Mouse (Mus musculus): ENCODE results near the gene Rapgef2.
"Not testable (repeated sequence)": the region's sequence is repeated elsewhere in the genome, so short reads cannot be mapped to it uniquely, and the experiment has no call there.

The Rapgef2 gene

DNA sequence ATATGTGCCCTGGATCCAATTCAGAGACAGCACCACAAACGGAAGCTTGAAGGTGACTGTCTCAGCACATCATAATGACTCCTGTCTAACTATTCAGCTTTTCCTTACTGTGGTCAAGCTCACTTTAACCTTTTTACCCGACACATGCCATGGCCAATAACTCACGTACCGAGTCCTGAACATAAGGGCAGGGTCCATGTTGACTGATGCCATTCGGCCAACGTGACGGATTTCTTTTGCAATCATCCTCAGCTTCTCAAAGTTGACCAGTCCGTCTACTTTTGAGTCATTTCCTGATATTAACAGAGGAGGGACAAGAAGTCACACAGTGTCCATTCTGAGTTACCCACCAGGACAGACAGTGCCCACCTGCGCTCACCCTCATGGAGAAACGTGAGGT is 203.3 kb downstream of the Rapgef2 start:
- DNase-seq = no peak

DNA sequence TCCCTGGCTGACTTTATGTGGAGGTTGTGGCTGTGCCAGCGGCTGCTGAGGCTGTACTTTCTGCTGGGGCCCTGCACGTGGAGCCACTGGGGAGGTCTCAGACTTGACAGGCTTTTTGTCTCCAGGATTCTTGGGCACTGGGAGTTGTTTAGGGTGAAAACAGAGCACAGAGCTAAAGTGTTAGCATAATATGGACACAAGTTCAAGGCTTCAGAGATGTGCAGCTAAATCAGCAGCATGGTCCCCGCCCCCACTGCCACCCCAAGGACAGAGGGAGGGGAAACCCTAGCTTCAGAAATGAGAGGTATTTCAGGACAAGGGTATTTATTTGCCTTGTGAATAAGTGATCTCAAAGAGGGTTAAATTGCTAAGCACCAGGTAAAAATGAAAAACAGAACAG is 207.2 kb downstream of the Rapgef2 start:
- DNase-seq = no peak

DNA sequence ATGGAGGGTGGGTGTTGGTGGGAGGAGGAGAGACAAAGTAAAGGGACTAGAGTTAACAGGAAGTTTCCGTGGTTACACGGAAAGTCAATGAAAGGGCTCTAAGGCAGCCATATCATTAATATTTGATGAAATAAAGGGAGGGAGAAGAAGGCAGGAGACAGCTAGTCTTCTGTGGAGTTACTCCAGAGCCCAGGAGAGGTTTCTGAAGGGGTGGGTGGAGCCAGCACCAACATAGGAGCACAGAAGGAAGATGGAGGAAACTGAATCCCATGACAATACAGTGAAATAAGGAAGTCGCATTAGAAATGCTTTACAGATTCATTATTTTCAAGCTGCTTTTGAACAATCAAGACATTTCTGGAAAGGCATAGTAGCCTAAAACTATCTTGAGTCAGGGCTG is 211.3 kb downstream of the Rapgef2 start:
- DNase-seq = no peak

DNA sequence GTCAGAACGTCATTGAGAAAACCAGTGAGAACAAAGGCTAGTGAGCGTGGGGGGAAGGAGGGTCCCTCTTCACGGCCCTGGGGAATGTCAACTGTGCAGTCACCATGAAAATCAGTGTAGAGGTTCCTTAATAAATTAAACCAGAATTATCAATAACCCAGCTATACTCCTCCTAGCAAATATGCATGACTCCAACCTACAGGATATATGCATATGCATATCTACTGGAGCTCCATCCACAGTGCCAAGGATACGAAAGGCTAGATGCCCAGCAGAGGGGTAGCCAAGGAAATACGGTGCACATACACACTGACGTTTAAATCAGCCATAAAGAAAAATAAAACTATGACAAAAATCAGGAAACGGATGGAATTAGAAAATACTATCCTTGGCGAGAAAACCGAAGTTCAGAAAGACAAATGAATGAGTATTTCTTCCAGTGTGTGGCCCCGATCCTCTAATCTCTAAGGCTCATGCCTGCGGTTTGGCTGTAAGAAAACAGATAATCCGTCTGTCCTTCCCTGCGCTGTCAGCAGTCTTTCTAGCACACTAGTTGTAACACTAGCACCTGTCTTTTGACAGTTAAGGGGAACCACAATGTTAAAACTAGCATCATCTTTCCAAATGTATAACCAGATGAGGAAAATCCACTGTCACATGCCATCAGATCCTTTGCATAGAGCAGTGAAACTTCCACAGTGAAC is 212.6 kb downstream of the Rapgef2 start:
- no peak for DNase-seq

DNA sequence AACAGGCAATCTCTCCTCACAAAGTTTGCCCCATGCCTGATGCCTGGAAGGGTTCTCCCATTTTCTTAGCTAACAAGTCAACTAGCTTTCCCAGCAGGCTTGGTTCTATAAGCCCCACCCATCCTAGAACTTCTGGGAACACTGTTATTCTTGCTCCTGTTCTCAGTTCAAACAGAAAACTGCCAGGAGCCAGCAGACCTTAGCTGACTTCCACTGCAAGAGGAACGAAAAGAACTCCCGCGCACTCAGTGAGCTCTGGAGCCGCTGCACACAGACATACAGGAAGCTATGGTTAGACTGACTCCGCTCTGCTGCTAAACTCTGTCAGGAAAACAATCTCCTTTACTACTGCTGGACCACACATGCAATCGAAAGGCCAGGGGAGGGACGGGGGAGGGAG is 214.8 kb downstream of the Rapgef2 start:
- no peak for DNase-seq

DNA sequence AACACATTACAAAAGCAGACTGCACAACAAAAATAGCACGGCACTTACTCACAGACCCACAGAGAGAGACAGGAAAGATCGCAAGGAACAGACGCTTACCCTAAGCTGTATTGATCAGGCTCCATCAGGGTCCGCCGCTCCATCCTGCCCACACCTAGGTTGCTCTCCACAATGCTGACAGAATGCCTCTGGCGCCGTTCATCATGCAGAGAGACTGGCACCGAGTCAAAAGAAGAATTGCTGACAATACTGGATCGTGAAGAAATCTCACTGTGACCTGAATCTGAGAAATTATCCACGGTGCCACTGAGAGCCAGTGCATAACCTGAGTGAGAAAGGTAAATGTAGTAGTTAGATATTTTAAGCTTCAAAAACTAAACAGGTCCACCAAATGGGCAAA is 216.4 kb downstream of the Rapgef2 start:
- peak; percentile 68 to 74 for DNase-seq

DNA sequence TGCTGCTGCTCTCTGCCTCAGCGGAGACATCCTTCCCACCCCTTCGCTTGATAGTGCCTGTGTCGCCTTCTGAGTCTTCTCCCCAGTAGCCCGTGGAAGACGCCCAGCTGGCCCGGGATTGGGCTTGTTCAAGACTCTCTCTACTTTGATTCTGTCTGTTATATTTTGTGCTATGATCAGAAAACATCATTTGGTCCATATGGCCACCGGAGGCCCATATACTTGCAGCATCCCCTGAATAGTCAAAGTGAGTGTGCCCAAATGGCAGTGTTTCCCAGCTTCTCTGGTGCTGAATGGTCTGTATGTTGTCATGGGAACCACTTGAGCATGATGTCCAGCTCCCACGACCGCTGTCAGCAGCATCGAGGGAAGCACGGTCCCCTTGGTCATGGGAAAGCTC is 217.3 kb downstream of the Rapgef2 start:
- DNase-seq = no peak

DNA sequence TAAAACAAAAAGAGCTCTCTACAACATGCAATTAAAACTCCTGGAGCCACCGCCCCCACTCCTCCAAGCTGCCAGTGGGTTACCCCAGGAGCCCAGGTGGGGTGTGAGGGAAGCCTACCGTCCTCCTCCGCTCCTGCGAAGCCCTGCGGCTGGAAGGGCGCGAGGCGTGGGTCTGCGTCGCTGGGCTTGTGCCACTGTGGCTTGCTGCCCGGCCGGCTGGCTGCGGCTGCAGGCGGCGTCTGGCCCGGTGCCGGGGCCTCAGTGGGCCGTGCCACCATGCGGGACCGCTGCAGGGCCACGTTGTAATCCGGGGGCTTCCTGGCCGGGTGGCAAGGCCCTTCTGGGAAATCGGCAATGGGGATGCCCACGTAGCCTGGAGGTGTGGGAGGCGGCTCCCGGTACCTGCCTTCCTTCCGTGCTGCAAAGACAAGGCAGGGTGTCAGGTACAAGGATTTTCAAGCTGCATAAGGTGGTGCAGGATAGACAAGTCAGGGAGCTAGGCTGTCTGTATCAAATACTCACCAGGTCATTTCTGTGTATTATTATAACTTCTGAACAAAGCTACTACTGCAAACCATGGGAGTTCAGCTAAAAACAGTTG is 219.8 kb downstream of the Rapgef2 start:
- DNase-seq = peak; percentile 39 to 63

DNA sequence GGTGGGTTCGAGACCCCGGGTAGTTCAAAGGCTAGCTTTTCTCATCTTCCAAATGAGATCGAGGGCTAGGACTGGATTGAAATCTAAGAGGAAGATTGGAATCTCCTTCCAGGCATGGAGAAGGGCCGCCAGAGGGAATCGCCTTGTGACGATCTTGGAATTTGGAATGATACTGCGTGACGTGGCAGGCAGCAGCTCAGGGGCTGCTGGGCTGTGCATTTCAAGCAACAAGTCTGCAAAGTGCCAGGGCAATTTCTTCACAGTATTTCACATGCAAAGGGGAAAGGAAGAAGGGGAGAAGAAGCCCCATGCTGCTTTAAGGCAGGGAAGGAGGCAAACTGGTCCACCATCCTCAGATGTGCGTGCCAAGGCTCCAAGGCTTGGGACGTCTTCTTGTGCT is 222.2 kb downstream of the Rapgef2 start:
- no peak for DNase-seq

DNA sequence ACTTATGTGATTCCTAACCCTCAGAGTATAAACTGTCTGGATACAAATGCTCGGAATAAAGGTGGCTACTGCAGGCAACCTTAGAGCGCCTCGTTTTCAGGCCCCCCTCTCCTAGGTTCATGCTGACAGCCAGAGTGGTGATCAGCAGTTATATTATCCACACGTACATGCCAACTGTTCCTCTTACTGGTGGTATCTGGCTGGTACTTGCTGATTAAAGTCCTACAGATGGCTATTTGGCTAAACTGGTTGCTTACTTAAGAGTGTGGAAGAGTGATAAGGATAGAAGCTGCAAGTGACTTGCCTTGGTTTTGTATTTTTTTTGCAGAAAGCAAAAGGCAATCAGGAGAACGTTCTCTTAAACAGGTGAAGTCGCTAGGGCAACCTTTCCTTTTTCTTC is 224.9 kb downstream of the Rapgef2 start:
- DNase-seq = no peak

DNA sequence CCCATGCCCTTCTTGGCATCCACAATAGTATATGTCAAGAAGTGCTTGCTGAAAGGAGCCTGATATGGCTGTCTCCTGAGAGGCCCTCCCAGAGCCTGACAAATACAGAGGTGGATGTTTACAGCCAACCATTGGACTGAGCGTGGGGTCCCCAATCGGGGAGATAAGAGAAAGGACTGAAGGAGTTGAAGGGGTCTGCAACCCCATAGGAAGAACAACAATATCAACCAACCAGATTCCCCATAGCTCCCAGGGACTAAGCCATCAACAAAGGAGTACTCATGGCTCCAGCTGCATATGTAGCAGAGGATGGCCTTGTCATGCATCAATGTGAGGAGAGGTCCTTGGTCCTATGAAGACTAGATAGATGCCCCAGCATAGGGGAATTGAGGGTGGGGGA is 227.8 kb downstream of the Rapgef2 start:
- not testable (repeated sequence) for DNase-seq

DNA sequence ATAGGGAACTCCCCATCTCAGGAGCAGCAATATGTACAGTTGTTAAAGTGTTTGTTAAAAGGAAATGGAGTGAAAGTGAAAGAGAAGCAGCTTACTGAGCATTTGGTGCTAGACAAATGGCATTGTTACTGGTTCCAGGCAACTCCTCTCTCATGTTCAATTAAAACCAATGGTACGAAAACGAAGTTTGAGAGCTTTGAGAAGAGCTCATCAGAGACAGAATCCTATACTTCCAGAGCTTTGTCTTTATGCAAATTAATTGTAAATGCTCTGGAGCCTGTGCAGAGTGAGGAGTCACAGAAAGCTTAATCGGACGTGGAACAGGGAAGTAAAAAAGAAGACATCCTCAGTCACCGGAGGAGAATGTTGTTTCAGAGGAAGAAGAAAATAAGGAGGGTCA is 241.1 kb downstream of the Rapgef2 start:
- no peak for DNase-seq

DNA sequence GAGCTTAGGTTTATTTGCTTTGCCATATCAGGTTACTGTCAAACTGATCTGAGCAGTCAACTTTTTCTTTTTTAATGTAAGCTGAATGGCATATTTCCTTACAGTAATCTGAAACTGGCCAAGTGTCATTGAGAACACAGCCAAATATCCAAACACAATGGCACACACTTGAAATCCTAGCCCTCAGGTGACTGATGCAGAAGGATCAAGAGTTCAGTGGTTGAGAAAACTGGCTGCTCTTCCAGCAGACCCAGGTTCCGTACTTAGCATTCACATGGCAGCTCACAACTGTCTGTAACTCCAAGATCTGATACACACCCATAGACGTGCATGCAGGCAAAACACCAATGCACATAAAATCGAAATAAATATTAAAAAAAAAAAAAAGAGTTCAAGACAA is 243.3 kb downstream of the Rapgef2 start:
- no peak for DNase-seq

DNA sequence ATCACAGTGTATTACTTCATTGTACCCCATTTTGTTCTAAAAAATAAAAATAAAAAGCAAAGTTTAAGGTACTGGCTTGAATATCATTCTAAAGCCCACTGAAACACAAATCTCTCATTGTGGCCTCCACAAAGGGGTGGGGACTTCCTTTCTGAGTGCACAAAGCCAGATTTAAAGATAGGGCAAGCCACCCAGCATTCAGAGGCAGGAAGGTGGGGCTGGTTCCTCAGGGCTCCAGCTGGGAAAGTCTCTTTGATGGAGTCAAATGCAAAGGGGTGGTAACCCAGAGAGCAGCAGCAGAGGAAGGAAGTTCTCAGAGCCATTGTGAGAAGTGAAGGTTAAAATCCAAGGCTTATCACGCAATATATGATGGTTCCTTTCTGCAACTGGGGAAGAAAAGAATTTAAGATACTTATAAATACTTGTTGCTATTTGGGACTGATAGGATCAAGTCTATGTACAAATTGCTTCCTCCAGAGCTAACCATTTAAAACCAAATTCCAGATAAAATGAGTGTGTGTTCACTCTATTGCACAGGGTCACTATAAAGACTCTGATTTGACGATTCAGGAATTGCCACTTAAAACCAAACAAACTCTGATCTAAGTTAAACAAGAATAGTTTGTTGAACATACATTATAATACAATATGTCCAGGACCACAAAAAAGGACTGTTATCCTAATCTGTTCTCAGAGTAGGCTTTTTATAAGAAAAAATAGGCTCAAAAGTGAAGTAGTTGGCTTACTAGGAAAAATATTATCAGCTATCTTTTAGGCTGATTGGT is 246.5 kb downstream of the Rapgef2 start:
- DNase-seq = no peak

DNA sequence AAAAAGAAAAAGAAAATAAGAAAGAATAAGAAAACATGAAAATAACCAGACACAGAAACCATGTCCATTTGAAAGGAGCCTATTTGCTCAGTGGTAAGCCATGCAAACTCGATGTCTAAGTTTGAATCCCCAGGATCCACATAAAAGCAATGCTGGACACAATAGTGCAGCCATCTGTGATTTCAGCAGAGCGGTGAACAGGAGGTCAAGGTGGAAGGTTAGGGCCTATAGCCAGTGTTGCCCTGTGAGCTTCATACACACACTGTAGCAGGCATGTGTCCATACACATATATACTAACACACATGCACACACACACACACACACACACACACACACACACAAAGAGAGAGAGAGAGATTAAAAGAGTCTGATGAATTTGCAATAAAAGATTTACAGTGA is 247.3 kb downstream of the Rapgef2 start:
- DNase-seq = no peak

DNA sequence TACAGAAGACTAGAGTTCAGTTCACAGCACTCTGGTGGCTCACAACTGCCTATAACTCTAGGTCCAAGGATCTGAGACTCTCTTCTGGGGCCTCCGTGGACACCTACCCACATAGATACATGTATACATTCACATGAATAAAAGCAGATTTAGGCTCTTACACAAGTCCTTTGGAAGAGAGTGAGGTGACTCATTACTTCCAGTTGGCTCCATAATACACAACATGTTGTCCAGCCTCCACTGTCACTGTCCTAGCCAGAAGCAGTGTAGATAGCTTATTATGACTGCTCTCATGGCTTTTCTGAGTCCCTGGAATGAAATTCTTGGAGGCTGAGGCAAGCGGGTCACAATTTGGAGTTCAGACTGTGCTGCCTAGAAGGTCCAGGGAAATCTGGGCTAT is 251.9 kb downstream of the Rapgef2 start:
- no peak for DNase-seq

DNA sequence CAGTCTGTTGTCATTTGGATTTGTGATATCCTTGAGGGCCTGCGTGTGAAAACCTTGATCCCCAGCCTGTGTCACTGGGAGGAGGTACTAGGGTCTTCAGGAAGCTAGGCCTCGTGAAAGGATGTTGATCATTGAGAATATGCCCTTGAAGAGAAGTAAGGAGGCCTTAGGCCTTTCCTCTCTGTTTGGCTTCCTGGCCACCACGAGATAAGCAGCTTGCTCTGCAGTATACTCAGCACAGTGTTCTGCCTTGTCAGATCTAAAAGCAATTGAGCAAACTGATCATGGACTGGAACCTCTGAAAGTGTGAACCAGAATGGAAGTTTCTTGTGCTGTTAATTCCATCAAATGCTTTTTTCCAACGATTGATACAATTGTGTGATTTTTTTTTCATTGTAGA is 255.5 kb downstream of the Rapgef2 start:
- no peak for DNase-seq

DNA sequence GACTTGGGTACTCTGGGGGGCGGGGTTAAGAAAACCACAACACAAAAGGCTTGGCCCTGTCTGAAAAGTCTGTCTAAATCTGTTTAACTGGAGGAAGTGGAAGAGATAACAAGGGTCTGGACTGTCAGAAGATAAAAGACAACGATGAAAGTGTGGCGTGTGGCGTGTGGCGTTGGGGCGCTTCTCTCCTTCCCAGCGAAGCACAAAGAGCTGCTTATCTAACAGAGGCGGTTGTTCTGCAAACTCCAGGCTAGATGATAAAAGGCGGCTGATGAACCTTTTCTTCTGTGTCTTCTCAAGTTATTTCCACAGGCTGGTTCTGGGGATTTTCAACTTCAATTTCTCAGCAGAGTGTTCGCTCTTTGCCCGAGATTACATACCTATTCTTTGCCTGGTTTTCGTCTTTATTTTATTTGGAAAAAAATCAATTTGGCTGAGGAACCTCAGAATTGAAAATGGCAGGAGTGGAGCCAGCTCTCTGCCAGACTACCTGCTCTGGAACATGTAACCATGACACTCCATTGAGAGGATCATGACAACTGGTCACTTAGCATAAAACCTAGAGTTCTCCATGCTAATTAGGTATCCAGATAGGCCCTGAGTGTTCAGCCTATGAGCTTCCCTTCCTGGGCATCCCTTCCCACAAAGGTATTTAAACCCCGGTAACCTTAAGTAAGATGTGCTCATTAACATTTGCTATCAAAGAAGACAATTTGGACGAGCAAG is 258.0 kb downstream of the Rapgef2 start:
- no peak for DNase-seq

DNA sequence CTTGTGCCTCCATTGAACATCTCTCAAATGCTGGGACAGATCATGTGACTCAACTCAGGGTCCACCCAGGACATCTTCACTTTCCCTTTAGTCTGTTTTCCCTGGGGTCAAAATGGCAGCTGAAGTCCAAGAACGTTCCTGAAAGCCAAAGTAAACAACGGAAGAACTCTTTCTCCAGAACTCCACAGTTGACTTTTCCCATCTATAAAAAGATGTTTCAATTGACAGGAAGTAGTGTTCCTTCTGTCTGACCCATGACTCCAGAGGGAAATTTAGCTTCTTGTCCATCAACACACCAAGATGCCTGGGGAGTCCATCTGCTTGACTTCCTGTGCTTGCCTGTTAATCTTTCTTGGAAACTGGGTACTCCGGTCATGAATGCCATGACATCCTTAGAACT is 260.3 kb downstream of the Rapgef2 start:
- no peak for DNase-seq

DNA sequence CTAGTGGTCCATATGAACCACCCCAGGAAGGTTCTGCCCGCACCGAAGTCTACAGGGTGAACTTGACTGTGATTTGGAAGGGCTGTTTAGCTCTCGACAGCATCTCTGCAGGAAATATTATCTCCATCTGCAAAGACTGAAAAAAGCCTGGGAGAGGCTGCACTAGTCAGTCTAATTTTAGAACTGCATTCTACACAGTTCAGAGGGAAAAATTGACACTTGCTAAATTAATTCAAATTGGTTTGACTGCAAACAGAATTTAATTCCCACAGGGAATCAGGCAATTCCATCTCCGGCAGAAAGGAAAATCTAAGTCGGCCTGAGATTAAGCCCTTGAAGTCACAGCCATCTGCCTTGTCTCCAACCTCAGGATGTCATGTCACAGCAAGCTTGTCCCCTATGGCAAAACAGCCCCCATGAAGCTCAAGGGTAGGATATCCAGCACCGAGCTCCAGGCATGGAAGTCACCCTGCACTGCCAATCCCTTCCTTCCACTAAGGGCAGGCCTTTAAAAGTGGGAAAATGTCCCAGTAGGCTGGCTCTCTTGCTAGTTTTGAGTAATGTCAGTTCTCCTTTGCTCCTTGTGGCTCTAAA is 262.5 kb downstream of the Rapgef2 start:
- DNase-seq = peak in 1 of 2 experiments; percentile 9

DNA sequence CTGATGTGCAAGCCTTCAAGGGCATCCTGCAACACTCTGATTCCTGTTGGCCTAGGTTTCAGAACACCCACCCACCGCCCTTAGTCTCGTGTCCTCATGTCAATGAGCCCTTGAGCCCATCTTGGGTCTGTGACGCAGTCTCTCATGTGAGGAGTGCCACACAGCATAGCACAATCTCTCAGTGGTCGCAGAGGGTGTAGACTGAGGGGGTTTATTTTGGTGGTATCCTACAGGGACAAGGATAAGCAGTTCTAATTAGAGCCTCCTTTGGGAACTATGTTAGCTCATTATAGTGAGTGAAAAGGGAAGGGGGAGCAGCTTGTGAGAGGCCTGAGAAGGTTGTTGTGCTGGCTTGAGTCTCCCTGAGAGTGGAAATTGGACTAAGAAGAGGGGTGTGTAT is 263.6 kb downstream of the Rapgef2 start:
- DNase-seq = no peak

DNA sequence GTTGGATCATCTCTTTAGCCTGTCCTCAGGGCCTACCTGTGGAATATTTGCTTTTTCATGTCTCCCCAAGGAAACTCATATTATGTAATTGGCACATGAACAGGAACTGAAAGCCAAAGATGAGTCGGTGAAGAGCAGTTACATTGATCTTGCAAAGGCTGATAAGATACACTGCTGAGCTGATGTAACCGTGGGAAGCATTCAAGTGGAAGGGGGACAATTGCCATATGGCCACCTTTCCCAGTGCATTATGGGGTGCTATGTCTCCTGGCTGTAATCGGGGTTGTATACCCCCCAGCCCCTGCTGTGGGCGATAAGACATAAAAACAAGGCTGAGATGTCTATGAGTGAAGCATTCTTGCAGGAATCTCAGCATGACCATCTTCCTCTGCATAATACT is 268.9 kb downstream of the Rapgef2 start:
- DNase-seq = no peak

DNA sequence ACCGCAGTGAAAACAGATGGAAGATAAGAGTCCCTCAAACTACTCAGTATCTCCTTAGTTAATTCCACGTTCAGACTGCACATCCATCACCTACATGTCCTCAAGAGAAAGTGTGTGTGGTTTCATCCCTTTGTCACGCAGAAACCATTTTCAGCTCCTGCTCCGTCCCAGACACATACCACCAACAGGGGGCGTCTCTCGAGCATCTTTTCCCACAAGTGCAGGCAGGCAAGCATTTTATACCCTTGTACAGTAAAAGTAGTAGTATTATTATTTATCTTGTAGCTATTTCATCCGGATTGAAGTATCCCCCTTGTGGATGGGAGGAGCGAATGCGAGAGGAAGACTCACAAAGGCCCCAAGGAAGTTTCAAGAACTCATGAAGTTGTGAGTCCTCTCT is 269.5 kb downstream of the Rapgef2 start:
- no peak for DNase-seq

Measured in cerebellum, adult 18-20 months (tissue).